Mouse (Mus musculus) midbrain, embryonic 14.5 days (tissue): ENCODE measurements at regions not wholly inside any gene's neighbourhood (a gene's known extent, or its start where the extent isn't known, plus 50 kb on each side); places are given as distances from the start of the nearest gene placed in this dataset.
"Not testable (repeated sequence)": the region's sequence is repeated elsewhere in the genome, so short reads cannot be mapped to it uniquely, and the experiment has no call there.

ENCODE experiments used
- ATAC-seq: fragments of 200-750 bp; cut with Nextera tagmentation; 2 replicates; pipeline ENCODE4 v1.8.0; 2017; ENCODE audit warnings: moderate number of reproducible peaks, moderate library complexity; ENCODE audit not compliant: low FRiP score, low TSS enrichment
- DNase-seq: peaks from one replicate; pipeline ENCODE4 v3.0.0-alpha.2; 2015
- H3K27ac ChIP-seq: fragments of 300-500 bp; sonication (generic); replicated peaks from 2 replicates; pipeline ENCODE4 v1.5.1; 2014; ENCODE audit warnings: mild to moderate bottlenecking, low read depth, low read length, moderate library complexity
- H3K27me3 ChIP-seq: fragments of 300-500 bp; sonication (generic); 2 replicates; pipeline ENCODE4 v1.6.1; 2014; ENCODE audit warnings: low read length, control low read depth, mixed read lengths; ENCODE audit not compliant: control insufficient read depth, insufficient read depth
- H3K36me3 ChIP-seq: fragments of 300-500 bp; sonication (generic); 2 replicates; pipeline ENCODE4 v1.6.1; 2014; ENCODE audit warnings: low read length, control low read depth; ENCODE audit not compliant: control insufficient read depth, insufficient read depth
- H3K4me1 ChIP-seq: fragments of 300-500 bp; sonication (generic); 2 replicates; pipeline ENCODE4 v1.6.1; 2014; ENCODE audit warnings: mild to moderate bottlenecking, antibody characterized with exemption, low read length, control low read depth; ENCODE audit not compliant: control insufficient read depth, insufficient read depth
- H3K4me2 ChIP-seq: fragments of 300-500 bp; sonication (generic); 2 replicates; pipeline ENCODE4 v1.6.1; 2014; ENCODE audit warnings: mild to moderate bottlenecking, low read length, moderate library complexity
- H3K4me3 ChIP-seq: fragments of 300-500 bp; sonication (generic); replicated peaks from 2 replicates; pipeline ENCODE4 v1.5.1; 2014; ENCODE audit warnings: low read depth, low read length
- H3K9ac ChIP-seq: fragments of 300-500 bp; sonication (generic); replicated peaks from 2 replicates; pipeline ENCODE4 v1.6.1; 2014; ENCODE audit warnings: mild to moderate bottlenecking, low read length, moderate library complexity
- H3K9me3 ChIP-seq: fragments of 300-500 bp; sonication (generic); 2 replicates; pipeline ENCODE4 v1.6.1; 2016; ENCODE audit warnings: low read length, control low read depth, mixed read lengths; ENCODE audit not compliant: control insufficient read depth
- whole genome bisulfite sequencing: fragments of 180-500 bp; shearing (Covaris S2); extraction: QIAGEN DNeasy Blood & Tissue Kit; methylation state at CpG from one replicate; pipeline ENCODE4 v1.1.7; 2014; 5-methylcytosine and 5-hydroxymethylcytosine counted together

DNA sequence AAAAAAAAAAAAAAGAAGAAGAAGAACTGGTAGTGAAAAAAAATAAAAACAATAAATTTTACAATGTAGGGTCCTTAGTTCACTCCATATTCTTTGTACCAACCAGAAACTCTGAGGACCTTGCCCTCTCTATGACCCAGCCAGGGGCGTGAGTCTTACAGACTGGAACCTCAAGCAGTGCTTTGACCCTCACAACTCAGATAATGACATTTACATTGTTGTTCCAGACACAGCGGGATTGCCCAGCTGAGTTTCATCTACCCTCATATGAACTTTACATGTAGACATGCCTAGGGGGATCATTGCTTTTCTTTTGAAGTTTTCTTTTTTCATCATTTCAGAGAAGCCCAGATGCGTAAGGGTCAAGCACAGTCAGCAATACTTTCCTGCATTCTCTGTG is 1496.6 kb upstream of the 4931417E11Rik start:
- Histone ChIP-seq H3K4me1 (no peaks in the 10 kb centered on the region), H3K4me3 (no peak overlapping the region), H3K27ac (no peak overlapping the region), H3K4me2 (no peak overlapping the region), H3K9me3 (0 out of 2 replicates have a peak, but pooled peaks cover 5% of the 10 kb centered on the region), H3K27me3 (no peaks in the 10 kb centered on the region), H3K36me3 (no peaks in the 10 kb centered on the region), H3K9ac (no peak overlapping the region)
- WGBS: 73% methylated on average over 3 of the region's 3 CpGs
- ATAC-seq (no peak), DNase-seq (peak; percentile 38)

DNA sequence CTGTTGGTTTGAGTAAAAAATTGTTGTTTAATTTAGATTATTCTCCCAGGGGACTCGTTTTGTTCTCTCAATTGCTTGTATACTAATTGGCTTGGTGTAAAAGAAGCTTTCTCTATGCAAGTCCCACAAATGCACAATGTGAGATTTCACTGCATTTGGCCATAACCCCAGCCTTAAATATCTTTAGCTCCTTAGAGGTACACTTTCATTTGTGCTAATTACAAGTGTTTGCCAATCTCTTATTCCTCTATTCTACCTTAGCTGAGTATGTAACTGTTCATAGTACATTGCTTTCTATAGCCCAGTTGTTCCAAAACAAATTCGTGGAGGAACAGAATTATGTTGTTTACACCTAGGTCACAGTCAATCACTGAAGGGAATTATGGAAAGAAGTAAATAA is 1459.0 kb upstream of the 4931417E11Rik start:
- no peaks in the 10 kb centered on the region for H3K36me3 ChIP-seq
- H3K4me3 ChIP-seq: no peak overlapping the region
- 56% methylated on average over 2 of the region's 2 CpGs for WGBS
- no peak for ATAC-seq
- H3K4me2 ChIP-seq: no peak overlapping the region
- H3K9me3 ChIP-seq: no peaks in the 10 kb centered on the region
- no peak for DNase-seq
- H3K4me1 ChIP-seq: no peaks in the 10 kb centered on the region
- no peak overlapping the region for H3K9ac ChIP-seq
- no peak overlapping the region for H3K27ac ChIP-seq
- H3K27me3 ChIP-seq: no peaks in the 10 kb centered on the region

DNA sequence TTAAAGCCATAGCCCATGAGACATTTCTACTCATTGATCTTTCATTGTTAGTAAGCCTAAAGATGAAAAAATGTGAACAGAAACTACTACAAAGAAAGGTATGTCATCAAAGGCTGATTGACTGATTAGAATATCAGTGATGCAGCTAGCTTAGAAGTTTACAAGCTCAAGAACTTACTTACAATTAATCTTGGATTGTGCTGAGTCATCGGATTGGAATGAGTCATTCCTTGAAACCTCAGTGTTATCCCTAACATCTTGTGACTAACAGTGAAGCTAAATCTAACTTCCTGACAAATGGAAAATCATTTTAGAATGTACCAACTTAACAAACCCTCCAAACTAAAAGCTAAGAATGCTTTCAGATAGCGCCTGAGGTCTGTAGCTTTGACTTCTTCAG is 1434.1 kb upstream of the 4931417E11Rik start:
- Histone ChIP-seq H3K4me2 (no peak overlapping the region), H3K27ac (no peak overlapping the region), H3K4me1 (no peaks in the 10 kb centered on the region), H3K4me3 (no peak overlapping the region), H3K9ac (no peak overlapping the region), H3K9me3 (no peaks in the 10 kb centered on the region), H3K36me3 (no peaks in the 10 kb centered on the region), H3K27me3 (no peaks in the 10 kb centered on the region)
- ATAC-seq: no peak
- no peak for DNase-seq
- 91% methylated on average over 2 of the region's 2 CpGs for WGBS

DNA sequence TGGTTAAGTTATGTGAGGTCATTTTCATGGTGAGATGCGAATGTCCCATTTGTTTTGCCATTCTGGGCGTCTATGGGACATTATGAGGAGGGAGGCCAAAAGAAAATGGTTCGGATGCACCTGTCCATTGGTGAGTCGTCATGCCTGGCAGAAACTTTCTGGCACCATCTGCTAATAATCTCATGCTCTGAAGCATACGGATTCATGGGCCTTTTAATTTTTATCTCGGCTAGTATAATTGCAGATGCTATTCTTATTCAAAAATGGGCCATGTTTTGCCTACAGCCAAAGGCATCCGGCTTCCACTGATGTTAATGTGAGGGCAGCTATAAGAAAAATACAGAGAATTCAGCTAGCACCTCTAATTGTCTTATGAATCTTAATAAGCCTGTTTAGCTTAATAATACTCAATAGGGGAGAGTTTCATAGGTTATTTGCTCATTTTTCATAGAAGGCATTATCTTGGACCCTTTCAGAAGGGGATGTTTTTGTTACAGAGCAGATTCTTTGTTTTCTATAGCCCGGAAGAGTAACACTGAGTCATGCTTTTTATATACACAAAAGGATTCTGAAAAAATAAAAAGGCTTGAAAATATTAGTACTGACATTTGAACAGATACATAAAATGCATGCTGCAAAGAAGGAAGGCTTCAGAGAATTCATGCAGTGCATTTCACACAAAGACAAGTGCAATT is 1401.3 kb upstream of the 4931417E11Rik start:
- no peak overlapping the region for H3K4me3 ChIP-seq
- H3K27ac ChIP-seq: peak overlapping the region; percentile 22; the same call in 1 of the 2 replicates
- H3K27me3 ChIP-seq: no peaks in the 10 kb centered on the region
- no peak overlapping the region for H3K9ac ChIP-seq
- ATAC-seq (no peak; the same call in 1 of the 2 replicates), DNase-seq (peak; percentile 20)
- no peaks in the 10 kb centered on the region for H3K4me1 ChIP-seq
- 50% methylated on average over 8 of the region's 8 CpGs for WGBS
- no peak overlapping the region for H3K4me2 ChIP-seq
- no peaks in the 10 kb centered on the region for H3K9me3 ChIP-seq
- H3K36me3 ChIP-seq: no peaks in the 10 kb centered on the region

DNA sequence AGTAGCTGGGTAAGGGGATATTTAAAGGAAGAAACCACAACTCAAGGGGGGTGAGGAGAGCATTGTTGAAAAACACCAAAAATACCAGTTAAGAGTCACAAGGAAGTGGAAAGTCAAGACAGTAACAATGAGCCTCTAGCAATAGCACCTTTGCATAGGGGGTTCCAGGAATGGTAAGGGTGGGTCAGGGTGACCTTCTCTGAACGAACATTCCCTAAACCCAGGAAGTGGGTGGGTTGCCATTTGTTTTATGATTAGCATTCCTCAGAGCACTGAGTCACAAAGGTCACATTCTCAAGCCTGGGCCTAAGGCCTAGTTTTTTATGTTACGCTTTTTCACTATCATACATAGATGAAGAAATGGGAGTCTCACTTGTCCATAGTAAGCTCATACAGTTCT is 1351.2 kb upstream of the 4931417E11Rik start:
- not testable (repeated sequence) for H3K27me3 ChIP-seq, H3K36me3 ChIP-seq, DNase-seq, H3K9me3 ChIP-seq, H3K4me2 ChIP-seq, ATAC-seq, H3K4me1 ChIP-seq, H3K9ac ChIP-seq, H3K27ac ChIP-seq, H3K4me3 ChIP-seq
- WGBS: 88% methylated on average over 2 of the region's 2 CpGs
